Comparison of ENCODE assay signal across 19 mouse cellular contexts in the genomic region with DNA sequence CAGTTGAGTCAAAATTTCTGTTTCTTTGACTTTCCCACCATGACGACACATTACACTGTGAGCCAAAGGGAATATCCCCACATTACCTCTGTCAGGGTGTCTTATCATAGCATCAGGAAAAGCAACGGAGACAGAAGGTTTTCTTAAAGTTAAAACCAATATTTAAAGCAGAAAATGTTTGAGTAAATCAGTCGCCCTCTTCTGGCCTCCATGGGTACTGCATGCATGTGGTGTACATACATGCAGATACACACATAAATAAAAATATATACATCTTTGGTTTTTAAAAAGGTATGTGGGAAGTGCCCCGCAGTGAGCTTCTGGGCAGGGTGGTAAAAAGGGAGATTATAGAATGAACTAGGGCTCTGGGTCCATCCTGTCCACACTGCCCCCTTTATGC. TPM values are rescaled to one million over a fixed set of nuclear protein-coding genes. Genes with fewer than 3 reads are reported as not detected.
DNase-seq lines count a peak whose midpoint lies in the region; ATAC-seq and TF ChIP-seq lines count a peak whose summit lies in the region.
"Had no signal": no experiment of that assay in that cellular context is flagged by ENCODE, and none has a peak within 500 bp of the region (broad histone marks: within the 10 kb centered on the region; RNA-seq: fewer than 3 reads in every experiment).

No protein-coding gene starts in this region.

- H3K4me1 ChIP-seq in liver, postnatal 0 days (ENCODE audit: insufficient read depth), result peaks cover 6% of the 10 kb centered on the region; the same call in 1 of the 2 replicates
- no peaks in the 10 kb centered on the region for H3K4me1 ChIP-seq in E14TG2a.4 (replicated peaks; ENCODE audit: low read depth, low read length)
- H3K4me1 ChIP-seq: liver, embryonic 12.5 days had no signal

- no peak overlapping the region for H3K9ac ChIP-seq in liver, postnatal 0 days (replicated peaks)
- H3K9ac ChIP-seq: liver, embryonic 12.5 days had no signal

- TF ChIP-seq CTCF in gastrocnemius, adult 2 months (IDR thresholded peaks at IDR 0.05), result peak; percentile 43; the same call in 1 of the 2 replicates
- peak; percentile 52 for TF ChIP-seq CTCF in liver, postnatal 0 days (IDR thresholded peaks at IDR 0.05; ENCODE audit: low read depth)
- peak; percentile 90 for TF ChIP-seq CTCF in E14TG2a.4 (conservative IDR thresholded peaks at IDR 0.05; ENCODE audit: low read length)

- H3K4me2 ChIP-seq in liver, postnatal 0 days (ENCODE audit: low read depth, low read length), result no peak overlapping the region
- H3K4me2 ChIP-seq: liver, embryonic 12.5 days; midbrain, embryonic 11.5 days had no signal

- no peak for TF ChIP-seq EP300 in liver, postnatal 0 days (IDR thresholded peaks at IDR 0.05; ENCODE audit: low read depth)

- H3K27ac ChIP-seq in gastrocnemius, adult 2 months, result no peak overlapping the region
- no peak overlapping the region for H3K27ac ChIP-seq in liver, postnatal 0 days (ENCODE audit: low read depth)
- H3K27ac ChIP-seq: liver, embryonic 12.5 days had no signal

- DNase-seq in gastrocnemius, adult 2 months, result no peak
- DNase-seq in gastrocnemius, postnatal 36 days, result no peak
- DNase-seq in liver, postnatal 0 days, result peak; percentile 47
- no peak for DNase-seq in liver
- DNase-seq in induced T-regulatory cell, adult 2 months (ENCODE audit: low read depth), result peak; percentile 77
- no peak for DNase-seq in cerebellum, adult 18-20 months
- DNase-seq in retina, postnatal 1 day, result no peak
- DNase-seq: cerebellum, adult 9-10 months; kidney, postnatal 10 days; layer of hippocampus, adult 9-11 months; lung, postnatal 36 days; right cerebral cortex, adult 18-20 months; spleen, adult 18-20 months had no signal

- ATAC-seq in liver, postnatal 0 days, result no peak
- ATAC-seq: forebrain, embryonic 14.5 days; liver, embryonic 12.5 days had no signal

- no peaks in the 10 kb centered on the region for H3K27me3 ChIP-seq in liver, postnatal 0 days (ENCODE audit: insufficient read depth, low read length)
- H3K27me3 ChIP-seq in E14TG2a.4 (ENCODE audit: insufficient read depth, low read length), result peaks cover 16% of the 10 kb centered on the region

- H3K9me3 ChIP-seq in liver, postnatal 0 days (ENCODE audit: low read length), result no peaks in the 10 kb centered on the region
- H3K9me3 ChIP-seq in E14TG2a.4 (ENCODE audit: low read length), result peaks cover 6% of the 10 kb centered on the region

- H3K4me3 ChIP-seq in gastrocnemius, adult 2 months, result no peak overlapping the region
- H3K4me3 ChIP-seq in liver, postnatal 0 days (ENCODE audit: low read depth, low read length), result no peak overlapping the region
- no peak overlapping the region for H3K4me3 ChIP-seq in E14TG2a.4 (replicated peaks; ENCODE audit: low read length)
- H3K4me3 ChIP-seq: liver, embryonic 12.5 days; myocyte had no signal

- no peaks in the 10 kb centered on the region for H3K36me3 ChIP-seq in liver, postnatal 0 days (replicated peaks; ENCODE audit: insufficient read depth, low read length)
- H3K36me3 ChIP-seq in E14TG2a.4 (ENCODE audit: insufficient read depth, low read length), result no peaks in the 10 kb centered on the region
- H3K36me3 ChIP-seq: liver, embryonic 12.5 days had no signal

- 68% methylated on average over 4 of the region's 4 CpGs for WGBS in liver, postnatal 0 days (ENCODE audit: insufficient replicate concordance)

- intact Hi-C loops in gastrocnemius, adult 2 months (cut with DNase I), result loop anchor here (10.0 kb wide), 1 partner anchor 128 kb away; a partner anchor contains a TSS
- intact Hi-C loops in gastrocnemius, postnatal 36 days (cut with DNase I), result no loop called here

RNA-seq across cellular contexts. Expression of a gene that starts 10.2 kb away (rescaled TPM):
- total RNA-seq in gastrocnemius, adult 2 months (2021), result 1 to 10 TPM in 1 of 2 experiments, under 1 TPM in 1; 0.74 to 1.5 TPM
- 1 to 10 TPM; 1.6 to 1.8 TPM for total RNA-seq in gastrocnemius, postnatal 36 days (2021)
- polyA plus RNA-seq in liver, postnatal 0 days (2015; fragmentation: Nextera tagmentation; extraction: Ambion mirVana), result 8.8 and 9.3 TPM in 2 replicates

RNA-seq across cellular contexts. Expression of a gene that starts 10.4 kb away (rescaled TPM):
- total RNA-seq in gastrocnemius, adult 2 months (2021), result 1 to 10 TPM; 1.4 to 1.7 TPM
- total RNA-seq in gastrocnemius, postnatal 36 days (2021), result 1 to 10 TPM; 1.0 to 1.9 TPM
- 20.4 and 22.9 TPM in 2 replicates for polyA plus RNA-seq in liver, postnatal 0 days (2015; fragmentation: Nextera tagmentation; extraction: Ambion mirVana)

RNA-seq across cellular contexts. Expression of a gene that starts 20.3 kb away (rescaled TPM):
- total RNA-seq in gastrocnemius, adult 2 months (2021), result 1 to 10 TPM; 2.2 to 3.4 TPM
- 1 to 10 TPM; 3.1 to 3.5 TPM for total RNA-seq in gastrocnemius, postnatal 36 days (2021)
- 49.7 and 51.6 TPM in 2 replicates for polyA plus RNA-seq in liver, postnatal 0 days (2015; fragmentation: Nextera tagmentation; extraction: Ambion mirVana)

RNA-seq across cellular contexts. Expression of a gene that starts 24.3 kb away (rescaled TPM):
- total RNA-seq in gastrocnemius, adult 2 months (2021), result under 1 TPM; 0.38 to 0.61 TPM
- total RNA-seq in gastrocnemius, postnatal 36 days (2021), result 1 to 10 TPM in 1 of 2 experiments, under 1 TPM in 1; 0.71 to 1.2 TPM
- 3.9 and 4.0 TPM in 2 replicates for polyA plus RNA-seq in liver, postnatal 0 days (2015; fragmentation: Nextera tagmentation; extraction: Ambion mirVana)
- polyA plus RNA-seq: C2C12, myocyte had no signal

RNA-seq across cellular contexts. Expression of a gene that starts 26.1 kb away (rescaled TPM):
- 1 to 10 TPM; 4.9 to 7.5 TPM for total RNA-seq in gastrocnemius, adult 2 months (2021)
- total RNA-seq in gastrocnemius, postnatal 36 days (2021), result 1 to 10 TPM; 4.9 to 6.1 TPM
- polyA plus RNA-seq in liver, postnatal 0 days (2015; fragmentation: Nextera tagmentation; extraction: Ambion mirVana), result 9.8 and 10.5 TPM in 2 replicates

Comparison
In these comparisons a context has a peak if more than half of its experiments do, and no peak if none do; other contexts are left out.
1. DNase-seq: peak in liver, postnatal 0 days (single experiment) and induced T-regulatory cell, adult 2 months (single experiment); none in gastrocnemius, adult 2 months (single experiment), gastrocnemius, postnatal 36 days (0 of 2), liver (single experiment), cerebellum, adult 18-20 months (0 of 2) and retina, postnatal 1 day (single experiment).
2. Peak in every context shown above with its lines, with median percentiles within 50 percentile points of each other: CTCF ChIP-seq.